Mouse (Mus musculus): ENCODE results near the gene Lrp11. TPM values are rescaled to one million over a fixed set of nuclear protein-coding genes. Genes with fewer than 3 reads are reported as not detected.

Lrp11 gene
- total RNA-seq, 2 experiments from 2014 or later: 2.1 TPM

Other genes starting within 250 kb of the Lrp11 start
- gene Ulbp1, start 116.2 kb upstream of the Lrp11 start, total RNA-seq (2021): 1 to 10 TPM; 5.5 to 8.7 TPM
- 1 to 10 TPM; 4.8 to 5.5 TPM for gene Nup43, start 77.7 kb downstream of the Lrp11 start, total RNA-seq (2021)
- gene Pcmt1, start 91.3 kb downstream of the Lrp11 start, total RNA-seq (2021): 100 to 1,000 TPM in 1 of 2 experiments, 10 to 100 TPM in 1; 98.7 to 106 TPM
- gene Lats1, start 91.4 kb downstream of the Lrp11 start, total RNA-seq (2021): 10 to 100 TPM; 16.9 to 17.2 TPM
- gene Katna1, start 136.2 kb downstream of the Lrp11 start, total RNA-seq (2021): 10 to 100 TPM; 14.7 TPM
- 10 to 100 TPM; 83.4 to 96.4 TPM for gene Ginm1, start 203.0 kb downstream of the Lrp11 start, total RNA-seq (2021)
- 10 to 100 TPM; 16.5 to 17.1 TPM for gene Ppil4, start 203.1 kb downstream of the Lrp11 start, total RNA-seq (2021)
- under 1 TPM; 0.24 to 0.29 TPM for gene Zc3h12d, start 242.7 kb downstream of the Lrp11 start, total RNA-seq (2021)